Mouse (Mus musculus) adrenal gland, postnatal 25 days (tissue): ENCODE measurements around the gene Nr3c2. TPM values are rescaled to one million over a fixed set of nuclear protein-coding genes. Genes with fewer than 3 reads are reported as not detected.

Experiments
- DNase-seq: peaks from one replicate; pipeline ENCODE4 v3.0.0; 2021; ENCODE audit warnings: mixed read lengths
- total RNA-seq: library from RNA; stranded (reverse); gene quantifications from 2 replicates; pipeline ENCODE4 v1.2.3, GENCODE M21; 2021

Gene Nr3c2
- total RNA-seq, 1 experiment from 2014 or later = 14.9 TPM

GRCm38 (mm10) chr8:77254466-77254865, 355.2 kb downstream of the Nr3c2 start:
- DNase-seq = no peak

DNA sequence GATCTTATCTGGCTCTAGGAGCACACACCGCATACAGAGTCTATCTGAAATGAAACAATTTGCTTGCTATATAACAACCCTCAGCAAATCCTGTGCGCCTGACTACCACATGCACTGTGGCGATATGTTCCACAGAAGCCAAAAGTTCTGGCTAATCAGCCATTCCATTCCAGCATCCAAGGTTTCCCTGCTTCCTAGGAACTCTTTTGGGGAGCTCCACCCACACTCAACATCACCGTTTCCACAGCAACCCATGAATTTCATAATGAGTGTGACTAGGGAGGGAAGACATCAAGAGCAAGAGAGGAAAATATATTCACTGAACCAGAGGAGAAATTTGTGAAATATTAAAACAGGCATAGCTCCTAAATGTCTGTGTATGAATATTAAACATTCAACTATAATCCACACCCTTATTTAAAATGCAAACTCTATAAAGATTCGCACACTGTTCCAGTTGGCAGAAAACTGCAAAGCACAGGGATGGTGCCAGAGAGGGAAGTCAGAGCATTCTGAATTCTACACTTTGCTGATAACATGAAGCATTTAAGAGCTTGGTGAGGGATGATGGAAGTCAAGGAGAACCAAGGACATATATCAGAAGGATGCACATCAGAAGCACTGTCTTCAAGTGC, 357.3 kb downstream of the Nr3c2 start:
- no peak for DNase-seq

DNA sequence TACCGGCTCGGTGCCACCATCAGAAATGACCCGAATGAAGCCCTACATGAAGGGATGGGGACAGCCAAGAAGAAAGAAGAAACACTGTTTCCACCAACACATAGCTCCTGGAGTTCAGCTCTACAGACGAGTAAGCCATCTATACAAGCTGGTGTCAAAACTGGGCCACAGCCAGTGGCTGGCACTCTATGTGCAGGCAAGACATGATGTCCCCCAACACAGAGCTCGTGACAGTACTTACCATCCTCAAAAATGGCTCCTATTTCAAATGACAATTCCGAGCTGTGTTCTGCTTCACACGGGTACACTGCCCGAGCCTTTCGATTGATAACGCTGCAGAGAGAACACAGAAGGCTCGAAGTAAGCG, 357.8 kb downstream of the Nr3c2 start:
- DNase-seq = no peak

- DNase-seq = no peak
These were observed 362.0 kb downstream of the Nr3c2 start for GRCm38 (mm10) chr8:77261215-77261614.

- DNase-seq = no peak
These were observed 363.2 kb downstream of the Nr3c2 start for GRCm38 (mm10) chr8:77262216-77263009.

DNA sequence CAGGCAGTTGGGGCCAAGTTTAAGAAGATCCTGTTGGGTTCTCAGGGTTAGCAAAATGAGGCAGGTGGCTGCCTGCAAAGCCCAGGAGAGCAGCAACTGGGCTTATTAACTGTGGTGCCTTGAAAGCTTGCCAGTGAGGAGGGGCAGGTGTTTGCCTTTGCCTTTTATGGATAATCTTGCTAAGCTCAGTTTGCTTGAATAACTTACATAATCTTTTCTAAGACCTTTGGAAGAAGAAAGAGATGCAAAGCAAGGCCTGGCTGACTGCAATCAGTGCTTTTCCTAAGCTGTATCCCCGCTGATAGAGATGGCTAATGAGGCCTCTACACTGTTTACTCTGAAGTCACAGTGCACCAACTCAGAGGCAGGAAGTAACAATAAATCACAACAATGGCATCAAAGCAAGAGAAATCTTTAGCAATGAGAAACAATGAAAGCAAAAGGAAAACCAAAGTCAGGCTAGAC, 368.7 kb downstream of the Nr3c2 start:
- DNase-seq = no peak

GRCm38 (mm10) chr8:77272136-77272535, 372.9 kb downstream of the Nr3c2 start:
- no peak for DNase-seq

DNA sequence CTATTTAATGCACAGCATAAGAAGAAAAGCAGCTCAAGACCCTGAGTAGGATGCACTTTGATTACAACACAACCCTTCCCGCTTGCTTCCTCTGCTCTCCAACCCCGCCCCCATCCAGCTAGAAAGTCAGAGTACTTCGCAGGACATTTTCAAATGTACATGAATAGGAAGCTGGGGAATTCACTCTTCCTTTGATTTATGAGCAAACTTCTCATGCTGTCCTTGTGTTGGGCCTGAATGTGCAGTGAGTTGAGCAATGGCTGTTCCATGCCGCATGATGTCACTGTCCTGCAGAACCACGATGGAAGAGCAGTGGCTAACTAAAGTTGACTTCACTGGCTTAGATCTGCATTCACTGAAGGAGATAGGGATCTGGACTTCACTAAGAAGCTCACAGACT, 376.3 kb downstream of the Nr3c2 start:
- peak; percentile 17 for DNase-seq

GRCm38 (mm10) chr8:77276827-77277226, 377.6 kb downstream of the Nr3c2 start:
- peak; percentile 25 for DNase-seq

- DNase-seq = no peak
These were observed 379.0 kb downstream of the Nr3c2 start for GRCm38 (mm10) chr8:77278246-77278645.

DNA sequence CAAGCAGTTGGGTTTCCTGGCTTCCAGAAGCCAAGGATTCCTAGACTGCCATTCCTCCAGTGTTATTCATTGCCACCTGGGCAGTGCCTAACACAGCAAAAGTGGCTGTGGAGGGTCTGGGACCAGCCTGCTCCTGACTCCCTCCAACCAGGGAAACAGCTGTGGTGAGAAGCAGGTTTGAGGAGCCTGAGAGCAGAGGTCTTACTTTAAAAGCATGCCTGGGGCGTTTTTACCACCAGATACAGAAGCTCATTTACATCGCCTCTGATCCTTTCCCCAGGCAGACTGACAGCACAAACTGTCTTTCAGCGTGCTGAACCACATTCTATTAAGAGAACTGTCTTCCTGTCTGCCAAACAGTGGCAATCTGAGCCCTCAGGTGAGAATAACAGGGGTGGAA, 380.7 kb downstream of the Nr3c2 start:
- no peak for DNase-seq

DNA sequence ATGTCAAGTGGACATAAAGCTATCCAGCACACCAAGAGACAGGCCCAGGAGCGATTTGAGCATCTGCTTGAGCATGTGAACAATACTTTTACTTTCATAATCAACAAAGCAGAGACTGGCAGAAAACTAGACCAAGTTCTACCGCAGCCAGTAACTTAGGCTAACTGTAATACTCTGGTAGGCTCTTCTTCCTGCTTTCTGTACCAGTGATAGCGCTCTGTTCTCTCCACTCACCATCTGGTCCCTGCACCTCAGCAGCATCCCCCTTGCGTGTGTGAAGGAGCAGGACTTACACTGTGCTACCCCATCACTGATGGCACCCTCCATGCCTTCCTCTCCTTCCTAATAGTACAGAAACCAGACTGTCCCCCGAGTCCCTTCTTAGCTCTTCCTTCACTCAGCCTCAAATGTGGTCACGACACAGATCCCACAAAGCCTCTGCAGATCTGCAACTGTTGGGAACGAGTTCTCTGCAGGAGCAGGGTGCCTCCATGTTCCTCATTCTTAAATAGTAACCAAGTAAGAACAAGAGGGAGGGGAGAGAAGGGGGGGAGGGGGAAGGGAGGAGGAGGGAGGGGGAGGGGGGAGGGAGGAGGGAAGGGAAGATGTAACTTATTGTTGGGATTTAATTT, 383.5 kb downstream of the Nr3c2 start:
- no peak for DNase-seq

DNA sequence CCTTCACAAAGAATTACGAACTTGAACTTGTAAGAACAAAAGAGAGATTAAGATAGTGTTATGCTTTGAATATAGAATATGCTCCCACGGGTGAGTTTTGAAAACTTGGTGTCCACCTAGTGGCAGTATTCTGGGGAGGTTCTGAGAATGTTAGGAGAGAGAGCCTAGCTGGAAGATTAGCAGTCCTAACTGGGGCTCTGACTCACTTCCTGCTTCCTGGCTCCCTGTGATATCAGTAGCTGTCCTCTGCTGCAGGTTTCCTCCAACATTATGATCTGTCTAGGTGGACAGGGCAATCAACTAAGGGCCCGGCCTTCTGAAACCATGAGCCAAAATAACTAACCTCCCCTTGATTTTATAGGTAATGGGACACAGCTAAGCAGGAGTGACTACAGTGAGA, 385.2 kb downstream of the Nr3c2 start:
- no peak for DNase-seq

GRCm38 (mm10) chr8:77288065-77288464, 388.8 kb downstream of the Nr3c2 start:
- no peak for DNase-seq

GRCm38 (mm10) chr8:77288492-77288891, 389.2 kb downstream of the Nr3c2 start:
- DNase-seq = no peak

DNA sequence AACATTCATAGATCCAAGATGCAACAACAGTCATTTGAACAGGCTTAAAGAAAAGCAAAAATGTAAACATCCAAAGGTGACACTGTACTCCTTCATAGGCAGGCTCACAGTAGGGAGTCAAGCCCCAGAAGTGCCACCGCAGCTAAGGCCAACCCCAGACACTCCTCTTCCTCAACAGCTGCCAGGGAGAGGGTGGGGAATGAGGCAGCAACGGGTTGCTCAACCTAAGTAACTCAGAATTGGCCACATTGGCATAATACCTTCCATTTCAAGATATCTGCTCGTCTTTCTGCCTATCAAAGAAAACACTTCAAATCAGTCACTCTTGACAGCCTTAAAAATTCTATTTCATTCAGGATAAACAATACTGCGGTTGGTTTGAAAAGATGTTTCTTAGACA, 392.9 kb downstream of the Nr3c2 start:
- no peak for DNase-seq

- no peak for DNase-seq
These were observed 393.4 kb downstream of the Nr3c2 start for GRCm38 (mm10) chr8:77292649-77293048.

DNA sequence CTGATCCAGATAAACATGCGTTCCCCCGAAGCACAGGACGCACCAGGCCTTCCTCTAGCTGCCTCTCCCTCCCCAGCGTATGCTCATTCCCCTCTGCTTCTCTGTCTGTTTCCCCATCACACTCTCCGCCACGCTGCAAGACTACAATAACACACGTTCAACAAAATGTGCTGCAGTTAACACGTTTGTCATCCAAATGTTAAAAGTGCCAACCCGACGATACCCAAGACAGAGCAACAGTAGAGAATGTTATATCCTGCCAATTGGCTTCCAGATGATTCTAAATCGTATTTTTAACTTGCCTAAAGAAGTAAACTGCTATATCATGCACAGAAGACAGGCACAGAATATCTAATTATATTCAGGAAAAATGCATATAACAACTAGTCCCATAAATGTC, 395.4 kb downstream of the Nr3c2 start:
- DNase-seq = no peak
